Mouse (Mus musculus) adrenal gland, postnatal 4 days (tissue): ENCODE results near the gene Myoz1. TPM values are rescaled to one million over a fixed set of nuclear protein-coding genes. Genes with fewer than 3 reads are reported as not detected.
"Not testable (repeated sequence)": the region's sequence is repeated elsewhere in the genome, so short reads cannot be mapped to it uniquely, and the experiment has no call there.

Experiments
- DNase-seq, 2 experiments: peaks; one replicate each; pipeline ENCODE4 v3.0.0; 2021 to 2022; ENCODE audit warnings: low spot score in 2 of 2, mixed read lengths in 2 of 2
- total RNA-seq, 2 experiments: library from RNA; stranded (reverse); gene quantifications; 2 replicates each; pipeline ENCODE4 v1.2.3; 2021

Myoz1 gene
- total RNA-seq, 2 experiments from 2014 or later = 11.0 to 25.8 TPM

DNA sequence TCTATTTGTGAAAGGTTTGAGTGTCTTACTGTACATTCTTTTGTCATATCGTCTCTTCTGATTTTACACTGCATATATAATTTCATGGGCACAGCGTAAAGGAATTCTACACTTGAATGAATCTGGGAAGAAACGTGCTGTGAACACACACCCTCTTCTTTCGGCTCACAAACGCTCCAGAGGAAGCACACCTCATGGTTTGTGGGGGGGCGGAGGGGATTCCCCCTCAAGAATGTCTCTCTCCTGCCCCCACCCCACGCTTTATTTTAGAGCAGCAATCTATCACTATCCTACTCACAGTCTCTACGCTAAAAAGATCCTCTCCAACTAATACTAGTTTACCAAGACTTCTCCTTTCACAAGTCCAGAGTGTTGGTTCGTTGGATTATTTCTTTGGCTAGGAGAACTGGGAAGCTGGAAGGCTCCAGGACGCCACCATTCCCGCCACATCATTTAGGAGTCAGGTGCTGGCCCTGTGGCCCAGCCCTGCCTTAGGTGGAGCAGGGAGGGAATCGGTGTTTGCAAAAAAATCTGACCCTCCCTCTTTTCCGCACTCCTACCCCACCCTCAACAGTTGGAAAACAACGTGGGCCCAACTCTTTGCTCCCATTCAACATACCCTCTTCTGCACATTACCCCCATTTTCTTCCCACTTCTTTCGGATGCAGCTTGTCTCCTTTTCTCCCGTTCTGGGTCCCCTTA lies 16.3 kb downstream of the Myoz1 start:
- DNase-seq = no peak

DNA sequence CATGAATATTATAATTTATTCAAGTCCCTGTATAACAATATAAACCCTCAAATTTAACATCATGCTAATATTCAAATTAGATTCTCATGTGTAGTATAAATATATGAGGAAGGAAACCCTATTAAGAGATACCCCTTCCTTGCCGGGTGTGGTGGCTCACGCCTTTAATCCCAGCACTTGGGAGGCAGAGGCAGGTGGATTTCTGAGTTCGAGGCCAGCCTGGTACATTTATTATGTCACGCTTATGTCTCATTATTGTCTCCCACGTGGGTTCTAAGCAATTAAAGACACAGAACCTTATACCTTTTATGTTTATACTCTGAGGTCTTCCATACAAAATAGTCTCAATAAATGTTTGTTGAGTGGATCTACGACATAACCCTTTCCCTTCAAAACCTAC lies 17.6 kb downstream of the Myoz1 start:
- no peak for DNase-seq

- no peak for DNase-seq
Measured at GRCm38 (mm10) chr14:20637818-20638574, 18.3 kb downstream of the Myoz1 start.

DNA sequence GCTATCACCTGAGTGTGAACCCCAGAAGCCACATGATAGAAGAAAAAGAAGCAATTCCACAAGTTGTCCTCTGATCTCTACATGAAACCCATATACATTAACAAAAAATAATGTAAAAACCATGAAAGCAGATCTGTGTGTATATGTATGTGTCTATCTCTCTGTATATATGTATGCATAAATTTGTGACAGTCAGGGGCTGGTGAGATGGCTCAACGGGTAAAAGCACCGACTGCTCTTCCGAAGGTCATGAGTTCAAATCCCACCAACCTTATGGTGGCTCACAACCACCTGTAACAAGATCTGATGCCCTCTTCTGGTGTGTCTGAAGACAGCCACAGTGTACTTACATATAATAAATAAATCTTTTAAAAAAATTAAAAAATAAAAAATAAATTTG lies 19.4 kb downstream of the Myoz1 start:
- DNase-seq = not testable (repeated sequence)

DNA sequence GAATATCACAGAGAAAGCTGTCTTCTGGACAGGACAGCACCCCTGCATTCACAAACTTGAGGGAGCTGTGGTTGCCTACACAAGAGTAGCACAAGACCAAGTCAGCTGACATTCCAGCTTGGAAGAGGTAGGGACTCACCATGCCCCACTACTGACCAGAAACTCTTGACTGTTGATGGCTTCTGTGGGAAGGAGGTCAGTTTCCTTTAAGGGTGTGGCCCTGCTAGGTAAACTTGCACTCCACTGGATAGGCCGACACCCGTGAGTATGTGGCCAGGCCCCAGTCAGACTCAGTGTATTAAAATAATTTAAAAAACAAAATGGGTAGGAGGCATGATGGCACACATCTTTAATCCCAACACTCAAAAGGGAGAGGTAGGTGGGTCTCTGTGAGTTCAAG lies 20.8 kb downstream of the Myoz1 start:
- DNase-seq = no peak

- DNase-seq = no peak
Measured at GRCm38 (mm10) chr14:20631253-20631652, 25.1 kb downstream of the Myoz1 start.

GRCm38 (mm10) chr14:20626971-20627370 lies 29.4 kb downstream of the Myoz1 start:
- no peak for DNase-seq

- no peak for DNase-seq
Measured at GRCm38 (mm10) chr14:20626447-20626846, 29.9 kb downstream of the Myoz1 start.

DNA sequence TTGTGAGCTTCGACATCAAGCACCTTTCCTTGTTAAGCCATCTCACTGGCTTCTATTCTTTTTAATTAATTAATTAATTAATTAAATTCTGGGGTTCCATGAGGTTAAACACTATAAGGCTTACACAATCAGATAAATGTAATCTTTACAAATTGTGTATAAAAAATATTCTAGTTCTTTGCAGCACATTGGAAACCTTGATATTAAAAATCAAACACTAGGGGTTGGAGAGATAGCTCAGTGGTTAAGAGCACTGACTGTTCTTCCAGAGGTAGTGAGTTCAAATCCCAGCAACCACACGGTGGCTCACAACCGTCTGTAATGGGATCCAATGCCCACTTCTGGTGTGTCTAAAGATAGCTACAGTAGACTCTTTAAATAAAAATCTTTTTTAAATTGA lies 33.4 kb downstream of the Myoz1 start:
- DNase-seq = no peak

DNA sequence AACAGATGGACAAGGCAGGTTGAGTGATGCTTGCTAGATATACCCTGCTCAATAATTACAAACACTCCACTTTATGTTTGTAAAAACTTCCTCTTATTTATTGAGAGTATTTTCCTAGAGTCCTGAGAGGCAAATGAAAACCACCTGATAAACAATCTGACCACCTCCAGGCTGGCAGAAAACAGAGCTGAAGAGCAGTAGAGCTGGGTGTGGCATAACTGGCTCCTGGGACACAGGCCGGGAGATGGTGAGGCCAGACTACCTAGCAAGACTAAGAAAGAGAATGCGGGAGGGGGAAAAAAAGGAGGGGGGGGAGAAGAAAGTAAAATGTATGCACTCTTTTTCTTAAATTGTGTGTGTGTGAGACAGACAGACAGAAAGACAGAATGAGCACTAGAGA lies 33.9 kb downstream of the Myoz1 start:
- no peak for DNase-seq

DNA sequence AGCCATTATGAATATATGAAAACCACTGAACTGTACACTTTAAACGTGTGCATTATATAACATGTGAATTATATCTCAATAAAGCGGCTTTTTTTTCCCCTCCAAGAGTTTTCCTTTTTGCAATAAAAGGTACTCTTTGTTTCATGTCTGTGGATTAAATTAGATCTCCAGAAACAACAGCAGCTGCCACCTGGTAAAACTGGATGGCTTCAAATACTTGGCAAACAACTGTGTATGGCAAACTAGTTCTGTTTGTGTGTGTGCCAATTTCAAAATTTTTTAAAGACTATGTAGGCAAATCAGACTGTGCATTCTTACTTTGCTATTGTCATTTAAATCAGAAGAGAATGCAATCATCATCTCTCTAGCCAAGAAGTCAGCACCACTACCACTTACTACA lies 34.4 kb downstream of the Myoz1 start:
- no peak for DNase-seq

GRCm38 (mm10) chr14:20619131-20619530 lies 37.2 kb downstream of the Myoz1 start:
- no peak for DNase-seq

DNA sequence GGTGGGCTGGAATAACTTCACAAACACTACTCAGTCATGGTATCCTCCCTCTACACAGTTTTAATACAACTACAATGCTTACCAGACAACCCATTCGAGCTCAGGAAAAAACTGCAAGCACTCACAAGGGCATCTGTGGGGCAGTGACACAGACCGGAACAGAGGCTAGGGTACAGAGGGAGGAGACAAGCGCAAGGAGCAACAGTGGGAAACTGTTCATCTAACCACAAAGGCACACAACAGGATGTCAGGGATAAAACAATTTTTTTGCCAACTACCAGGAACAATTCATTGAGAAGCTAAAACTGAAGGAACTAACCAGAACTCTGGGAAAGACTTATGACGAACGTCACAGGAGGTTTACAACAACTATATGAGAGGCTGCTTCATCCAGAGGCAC lies 38.1 kb downstream of the Myoz1 start:
- no peak for DNase-seq

GRCm38 (mm10) chr14:20616421-20616820 lies 39.9 kb downstream of the Myoz1 start:
- DNase-seq = no peak

DNA sequence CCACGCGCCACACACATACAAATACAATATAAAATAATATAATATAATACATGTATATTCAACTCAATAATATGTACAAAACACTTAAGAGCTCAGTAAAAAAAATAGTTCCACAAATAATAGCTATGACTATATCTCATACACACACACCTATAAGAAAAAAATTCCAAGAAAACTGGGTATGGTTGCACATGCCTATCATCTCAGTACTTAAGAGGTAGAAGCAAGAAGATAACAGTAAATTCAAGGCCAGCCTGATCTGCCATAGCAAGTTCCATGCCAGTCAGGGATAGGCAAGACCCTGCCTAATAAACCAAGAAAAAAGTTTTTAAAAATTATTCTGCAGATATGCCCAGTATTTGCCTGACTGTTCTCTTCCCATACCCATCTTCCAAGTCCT lies 41.3 kb downstream of the Myoz1 start:
- DNase-seq = no peak

DNA sequence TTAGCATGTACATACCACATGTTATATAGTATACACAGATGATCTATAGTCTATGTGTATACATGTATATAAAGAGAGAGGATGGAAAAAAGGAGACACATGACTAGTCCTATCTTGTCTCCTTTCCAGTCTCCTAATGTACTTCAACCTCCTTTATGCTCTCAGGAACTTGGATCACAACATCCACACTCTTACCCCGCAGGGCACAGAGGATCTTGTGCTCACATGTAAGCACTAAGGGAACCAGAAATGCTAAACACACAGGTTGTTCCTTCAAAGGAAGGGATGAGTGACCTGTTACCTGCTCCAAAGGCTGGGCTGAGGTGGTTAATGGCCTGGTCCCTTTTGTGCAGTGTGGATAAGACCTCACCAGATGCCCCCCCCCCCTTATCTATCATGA lies 43.5 kb downstream of the Myoz1 start:
- DNase-seq = no peak

DNA sequence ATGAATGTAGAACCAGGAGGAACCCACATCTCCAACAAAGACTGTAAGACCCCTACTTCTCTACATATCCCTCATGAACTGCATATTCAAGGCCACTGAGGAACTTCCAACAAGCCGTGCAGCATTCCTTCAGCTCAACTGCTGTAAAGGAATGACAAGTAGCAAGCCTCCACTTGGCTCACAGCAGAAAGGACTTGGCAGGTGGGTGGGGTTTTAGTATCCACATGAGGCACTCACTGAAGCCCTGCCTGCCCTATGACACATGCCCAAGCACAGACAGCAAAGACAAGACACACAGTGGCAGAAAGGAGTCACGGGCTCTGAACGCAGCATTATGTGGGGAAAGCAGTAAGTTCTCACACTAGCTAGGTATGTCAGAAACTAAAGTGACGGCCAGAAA lies 46.2 kb downstream of the Myoz1 start:
- no peak for DNase-seq

DNA sequence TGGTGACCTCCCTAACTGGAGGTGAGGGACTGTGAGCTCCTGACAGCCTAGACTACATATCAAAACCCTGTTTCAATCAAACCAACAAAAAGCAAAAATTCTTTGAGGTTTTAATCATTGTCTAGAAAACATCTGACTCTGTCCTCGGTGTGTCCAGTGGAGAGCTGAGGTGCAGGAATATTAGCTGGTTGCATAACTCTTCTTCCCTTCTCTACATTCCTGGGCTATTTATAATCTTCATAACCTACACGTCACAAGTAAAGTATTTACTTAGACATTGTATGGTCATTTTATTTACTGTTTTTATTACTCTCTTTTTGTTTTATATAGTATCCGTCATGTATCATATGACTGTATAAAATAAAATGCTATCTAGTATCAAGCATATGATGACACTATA lies 46.8 kb downstream of the Myoz1 start:
- no peak for DNase-seq

- no peak for DNase-seq
Measured at GRCm38 (mm10) chr14:20607396-20608126, 48.8 kb downstream of the Myoz1 start.

GRCm38 (mm10) chr14:20601287-20601686 lies 55.1 kb downstream of the Myoz1 start:
- DNase-seq = no peak

DNA sequence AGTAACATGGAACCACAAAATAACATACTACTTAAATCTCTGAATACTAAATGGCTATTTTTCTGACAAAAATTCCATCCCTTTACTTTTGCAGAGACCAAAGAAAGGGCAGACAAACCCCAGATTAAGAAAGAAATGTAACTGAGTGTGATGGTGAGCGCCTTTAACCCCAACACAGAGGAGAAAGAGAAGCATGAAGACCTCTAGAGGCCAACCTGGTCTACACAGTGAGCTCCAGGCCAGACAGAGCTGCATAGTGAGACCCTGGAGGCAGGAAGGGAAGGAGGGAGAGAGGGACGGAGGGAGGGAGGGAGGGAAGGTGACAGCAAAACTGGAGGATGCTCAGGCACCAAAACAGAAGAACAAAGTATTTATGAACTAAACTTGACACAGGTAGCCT lies 56.1 kb downstream of the Myoz1 start:
- no peak for DNase-seq

GRCm38 (mm10) chr14:20599542-20599941 lies 56.8 kb downstream of the Myoz1 start:
- DNase-seq = no peak
